Mouse (Mus musculus): Measurements from ENCODE around the gene Slc4a5. TPM values are rescaled to one million over a fixed set of nuclear protein-coding genes. Genes with fewer than 3 reads are reported as not detected.

The Slc4a5 gene
- polyA plus RNA-seq, 1 experiment from 2014 or later: 0.68 TPM

GRCm38 (mm10) chr6:83350851-83351405 is 131.3 kb downstream of the Slc4a5 start:
- Histone ChIP-seq H3K9me3 (no peaks in the 10 kb centered on the region), H3K27me3 (ENCODE audit: insufficient read depth, poor library complexity, severe bottlenecking) (no peaks in the 10 kb centered on the region), H3K4me1 (peaks cover 22% of the 10 kb centered on the region), H3K4me3 (peak overlapping the region; percentile 76; the same call in 1 of the 2 replicates), H3K36me3 (peaks cover 40% of the 10 kb centered on the region), H3K27ac (peak overlapping the region; percentile 93)
- 88% methylated on average over 16 of the region's 16 CpGs for WGBS
- peak; percentile 70 for DNase-seq (ENCODE audit: low spot score)

- no peaks in the 10 kb centered on the region for H3K27me3 ChIP-seq (ENCODE audit: insufficient read depth, poor library complexity, severe bottlenecking)
- no peak overlapping the region for H3K4me3 ChIP-seq
- H3K27ac ChIP-seq: peak overlapping the region; percentile 93; the same call in 1 of the 2 replicates
- WGBS: 78% methylated on average over 7 of the region's 7 CpGs
- peaks cover 26% of the 10 kb centered on the region for H3K4me1 ChIP-seq
- peaks cover 42% of the 10 kb centered on the region for H3K36me3 ChIP-seq
- H3K9me3 ChIP-seq: no peaks in the 10 kb centered on the region
- DNase-seq (ENCODE audit: low spot score): peak; percentile 92
These were observed 132.0 kb downstream of the Slc4a5 start for GRCm38 (mm10) chr6:83351490-83352160.

- WGBS: 93% methylated on average over 24 of the region's 24 CpGs
- Histone ChIP-seq H3K4me1 (peaks cover 31% of the 10 kb centered on the region), H3K27me3 (ENCODE audit: insufficient read depth, poor library complexity, severe bottlenecking) (no peaks in the 10 kb centered on the region), H3K9me3 (no peaks in the 10 kb centered on the region), H3K36me3 (peaks cover 54% of the 10 kb centered on the region), H3K27ac (peak overlapping the region; percentile 4; the same call in 1 of the 2 replicates), H3K4me3 (no peak overlapping the region)
- peak; percentile 61 for DNase-seq (ENCODE audit: low spot score)
These were observed 133.2 kb downstream of the Slc4a5 start for GRCm38 (mm10) chr6:83352666-83353410.

Other genes starting within 250 kb of the Slc4a5 start
- gene Dok1, start 186.4 kb upstream of the Slc4a5 start, polyA plus RNA-seq (2016; fragmentation: Nextera tagmentation; extraction: Ambion mirVana): 11.3 and 14.8 TPM in 2 replicates
- gene Loxl3, start 185.7 kb upstream of the Slc4a5 start, polyA plus RNA-seq (2016; fragmentation: Nextera tagmentation; extraction: Ambion mirVana): 7.6 and 9.8 TPM in 2 replicates
- gene Aup1, start 165.3 kb upstream of the Slc4a5 start, polyA plus RNA-seq (2016; fragmentation: Nextera tagmentation; extraction: Ambion mirVana): 154 and 170 TPM in 2 replicates
- gene Htra2, start 164.6 kb upstream of the Slc4a5 start, polyA plus RNA-seq (2016; fragmentation: Nextera tagmentation; extraction: Ambion mirVana): 100 and 106 TPM in 2 replicates
- 0.59 and 1.5 TPM in 2 replicates for gene Dqx1, start 162.0 kb upstream of the Slc4a5 start, polyA plus RNA-seq (2016; fragmentation: Nextera tagmentation; extraction: Ambion mirVana)
- 0.27 and 0.63 TPM in 2 replicates for gene Tlx2, start 149.5 kb upstream of the Slc4a5 start, polyA plus RNA-seq (2016; fragmentation: Nextera tagmentation; extraction: Ambion mirVana)
- 16.7 and 24.4 TPM in 2 replicates for gene Pcgf1, start 142.0 kb upstream of the Slc4a5 start, polyA plus RNA-seq (2016; fragmentation: Nextera tagmentation; extraction: Ambion mirVana)
- gene Lbx2, start 133.5 kb upstream of the Slc4a5 start, polyA plus RNA-seq (2016; fragmentation: Nextera tagmentation; extraction: Ambion mirVana): 0.55 TPM in 1 of 2 replicates, not detected in the other
- 1.8 and 2.4 TPM in 2 replicates for gene Ccdc142, start 118.2 kb upstream of the Slc4a5 start, polyA plus RNA-seq (2016; fragmentation: Nextera tagmentation; extraction: Ambion mirVana)
- 1.4 and 2.0 TPM in 2 replicates for gene Gm42688, start 118.2 kb upstream of the Slc4a5 start, polyA plus RNA-seq (2016; fragmentation: Nextera tagmentation; extraction: Ambion mirVana)
- gene Mrpl53, start 110.8 kb upstream of the Slc4a5 start, polyA plus RNA-seq (2016; fragmentation: Nextera tagmentation; extraction: Ambion mirVana): 157 and 167 TPM in 2 replicates
- gene Mogs, start 104.3 kb upstream of the Slc4a5 start, polyA plus RNA-seq (2016; fragmentation: Nextera tagmentation; extraction: Ambion mirVana): 24.5 and 42.5 TPM in 2 replicates
- gene Wbp1, start 98.3 kb upstream of the Slc4a5 start, polyA plus RNA-seq (2016; fragmentation: Nextera tagmentation; extraction: Ambion mirVana): 101 and 113 TPM in 2 replicates
- gene Ino80b, start 94.4 kb upstream of the Slc4a5 start, polyA plus RNA-seq (2016; fragmentation: Nextera tagmentation; extraction: Ambion mirVana): 11.4 and 16.1 TPM in 2 replicates
- 18.4 and 24.4 TPM in 2 replicates for gene Rtkn, start 84.4 kb upstream of the Slc4a5 start, polyA plus RNA-seq (2016; fragmentation: Nextera tagmentation; extraction: Ambion mirVana)
- 6.9 and 7.3 TPM in 2 replicates for gene Wdr54, start 63.4 kb upstream of the Slc4a5 start, polyA plus RNA-seq (2016; fragmentation: Nextera tagmentation; extraction: Ambion mirVana)
- 0.23 and 0.50 TPM in 2 replicates for gene 1700003E16Rik, start 63.4 kb upstream of the Slc4a5 start, polyA plus RNA-seq (2016; fragmentation: Nextera tagmentation; extraction: Ambion mirVana)
- gene Dctn1, start 53.9 kb upstream of the Slc4a5 start, polyA plus RNA-seq (2016; fragmentation: Nextera tagmentation; extraction: Ambion mirVana): 83.2 and 93.0 TPM in 2 replicates
- 50.6 and 58.7 TPM in 2 replicates for gene Mthfd2, start 106.1 kb downstream of the Slc4a5 start, polyA plus RNA-seq (2016; fragmentation: Nextera tagmentation; extraction: Ambion mirVana)
- 42.8 and 50.7 TPM in 2 replicates for gene Mob1a, start 106.2 kb downstream of the Slc4a5 start, polyA plus RNA-seq (2016; fragmentation: Nextera tagmentation; extraction: Ambion mirVana)
- 238 and 283 TPM in 2 replicates for gene Bola3, start 129.3 kb downstream of the Slc4a5 start, polyA plus RNA-seq (2016; fragmentation: Nextera tagmentation; extraction: Ambion mirVana)
- 29.8 and 31.3 TPM in 2 replicates for gene Tet3, start 239.3 kb downstream of the Slc4a5 start, polyA plus RNA-seq (2016; fragmentation: Nextera tagmentation; extraction: Ambion mirVana)

Measured in heart, embryonic 10.5 days (tissue).